14 mouse cellular contexts compared by ENCODE assay signal in the genomic region with DNA sequence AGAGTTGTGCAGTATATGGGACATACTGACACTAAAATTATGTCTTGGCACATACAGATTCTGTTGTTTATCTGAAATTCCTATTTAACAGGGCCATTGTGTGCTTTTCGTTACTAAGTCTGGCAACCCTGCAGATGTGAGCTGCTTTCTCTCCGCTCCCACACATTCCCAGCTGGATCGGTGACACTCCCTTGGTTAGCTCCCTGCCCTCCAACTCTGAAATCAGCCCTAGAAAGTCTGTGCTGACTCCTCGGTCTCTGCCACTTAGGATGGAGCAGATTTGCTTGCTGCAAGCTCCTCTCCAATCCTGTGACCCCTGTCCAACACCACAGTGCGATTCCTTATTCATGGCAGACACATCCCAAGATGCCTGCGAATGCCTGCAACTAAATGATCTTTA.
"Had no signal": no experiment of that assay in that cellular context is flagged by ENCODE, and none has a peak within 500 bp of the region (broad histone marks: within the 10 kb centered on the region; RNA-seq: fewer than 3 reads in every experiment).

No protein-coding gene starts in this region.

- ATAC-seq: inflammation-experienced regulatory T-cells, adult 6 months; lung, postnatal 0 days; midbrain, embryonic 13.5 days had no signal

- H3K27ac ChIP-seq: layer of hippocampus, adult 2 months; limb, embryonic 13.5 days; liver, embryonic 15.5 days; midbrain, embryonic 13.5 days had no signal

- H3K27me3 ChIP-seq: liver, embryonic 15.5 days had no signal

- H3K9ac ChIP-seq: limb, embryonic 13.5 days; liver, embryonic 15.5 days; midbrain, embryonic 13.5 days had no signal

- H3K4me3 ChIP-seq: layer of hippocampus, adult 2 months; limb, embryonic 13.5 days; liver, embryonic 15.5 days; midbrain, embryonic 13.5 days had no signal

- DNase-seq: kidney, adult 8-10 months; kidney, postnatal 36 days; lung, adult 2 months; lung, postnatal 36 days; retina, postnatal 1 day; right cerebral cortex, postnatal 4 days; spleen, adult 18-20 months; thymus, postnatal 36 days had no signal

- H3K9me3 ChIP-seq: limb, embryonic 13.5 days; liver, embryonic 15.5 days; midbrain, embryonic 13.5 days had no signal

- H3K4me2 ChIP-seq: limb, embryonic 13.5 days; liver, embryonic 15.5 days; midbrain, embryonic 13.5 days had no signal

- H3K36me3 ChIP-seq: limb, embryonic 13.5 days; liver, embryonic 15.5 days; midbrain, embryonic 13.5 days had no signal

- H3K4me1 ChIP-seq: liver, embryonic 15.5 days had no signal
